Mouse (Mus musculus): ENCODE results near the gene Serpinb8. TPM values are rescaled to one million over a fixed set of nuclear protein-coding genes. Genes with fewer than 3 reads are reported as not detected.

Gene Serpinb8
- polyA plus RNA-seq, 1 experiment from 2014 or later = 2.4 TPM

DNA sequence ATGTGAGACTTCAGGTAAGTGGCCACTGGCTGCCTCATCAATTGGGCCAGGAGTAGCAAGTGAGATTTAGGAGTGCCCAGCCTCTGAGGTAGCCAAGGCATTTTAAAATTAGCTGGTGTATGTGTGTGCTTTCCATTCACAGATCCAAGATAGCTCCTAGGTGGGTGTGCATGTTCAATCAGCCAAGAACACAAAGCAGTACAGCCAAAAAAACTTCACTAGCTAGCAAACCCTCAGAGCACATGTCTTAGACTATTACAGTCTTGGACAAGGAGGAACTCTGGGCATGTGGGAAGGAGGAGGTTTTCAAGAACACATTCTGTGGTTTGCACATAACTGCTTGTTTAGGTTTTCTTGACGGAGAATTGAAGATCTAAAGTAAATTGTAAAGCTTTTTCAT is 8.6 kb upstream of the Serpinb8 start:
- DNase-seq (ENCODE audit: low spot score) = no peak
- no peak overlapping the region for H3K9ac ChIP-seq (ENCODE audit: low read depth, low read length)
- TF ChIP-seq CTCF (IDR thresholded peaks at IDR 0.05; ENCODE audit: low read depth) = no peak
- no peak overlapping the region for H3K4me3 ChIP-seq (replicated peaks; ENCODE audit: low read depth, low read length)
- 71% methylated on average over 1 of the region's 1 CpGs for WGBS
- no peaks in the 10 kb centered on the region for H3K4me1 ChIP-seq (replicated peaks; ENCODE audit: insufficient read depth, low read length)
- H3K27ac ChIP-seq = no peak overlapping the region
- no peaks in the 10 kb centered on the region for H3K36me3 ChIP-seq (ENCODE audit: insufficient read depth, low read length)
- no peak for ATAC-seq (replicated peaks; ENCODE audit: low FRiP score, low read depth)
- no peaks in the 10 kb centered on the region for H3K9me3 ChIP-seq (replicated peaks; ENCODE audit: low read length)
- H3K4me2 ChIP-seq (ENCODE audit: low read length) = no peak overlapping the region
- no peaks in the 10 kb centered on the region for H3K27me3 ChIP-seq (ENCODE audit: insufficient read depth, low read length)

DNA sequence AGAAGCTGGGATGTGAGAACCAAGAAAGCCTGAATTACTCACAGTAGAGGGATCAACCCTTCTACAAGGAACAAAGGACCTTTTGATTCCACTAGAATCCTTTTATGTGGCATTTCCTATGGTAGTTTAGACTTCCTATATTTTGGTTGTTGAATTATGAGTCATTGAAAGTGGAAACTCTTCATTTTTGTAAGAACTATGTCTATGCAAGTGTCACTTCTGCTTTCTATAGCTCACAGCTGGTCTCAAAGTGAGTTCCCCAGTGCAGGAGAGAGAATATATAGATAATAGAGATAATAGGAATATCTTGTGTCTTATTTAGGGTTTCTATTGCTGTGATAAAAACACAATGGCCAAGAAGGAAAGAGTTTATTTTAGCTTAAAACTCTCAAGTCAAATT is 6.9 kb upstream of the Serpinb8 start:
- Histone ChIP-seq H3K27me3 (ENCODE audit: insufficient read depth, low read length) (no peaks in the 10 kb centered on the region), H3K4me3 (replicated peaks; ENCODE audit: low read depth, low read length) (no peak overlapping the region), H3K27ac (no peak overlapping the region), H3K4me1 (replicated peaks; ENCODE audit: insufficient read depth, low read length) (no peaks in the 10 kb centered on the region), H3K9ac (ENCODE audit: low read depth, low read length) (no peak overlapping the region), H3K36me3 (ENCODE audit: insufficient read depth, low read length) (no peaks in the 10 kb centered on the region), H3K9me3 (replicated peaks; ENCODE audit: low read length) (no peaks in the 10 kb centered on the region), H3K4me2 (ENCODE audit: low read length) (no peak overlapping the region)
- DNase-seq (ENCODE audit: low spot score) = no peak
- TF ChIP-seq CTCF (IDR thresholded peaks at IDR 0.05; ENCODE audit: low read depth) = no peak
- ATAC-seq (replicated peaks; ENCODE audit: low FRiP score, low read depth) = no peak

DNA sequence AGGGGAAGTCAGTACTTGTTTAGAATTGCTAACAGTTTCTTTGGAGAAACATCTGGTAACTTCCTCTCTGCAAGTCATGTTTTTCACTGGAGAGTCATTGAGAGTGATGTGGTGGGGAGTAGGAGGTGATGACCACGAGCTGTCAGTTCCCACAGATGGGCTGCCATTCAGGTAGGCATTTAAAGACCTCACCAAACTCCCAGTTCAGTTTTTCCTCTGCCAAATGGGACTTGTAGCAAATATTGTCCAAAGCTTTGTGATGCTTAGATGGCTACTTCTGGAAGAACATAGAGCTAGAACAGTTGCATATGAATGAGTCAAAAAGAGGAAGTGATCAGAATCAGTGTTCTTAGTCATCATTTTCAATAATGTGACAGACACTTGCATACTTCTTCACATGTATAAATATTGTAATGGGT is 5.8 kb upstream of the Serpinb8 start:
- H3K27me3 ChIP-seq (ENCODE audit: insufficient read depth, low read length) = no peaks in the 10 kb centered on the region
- ATAC-seq (replicated peaks; ENCODE audit: low FRiP score, low read depth) = no peak
- TF ChIP-seq CTCF (IDR thresholded peaks at IDR 0.05; ENCODE audit: low read depth) = no peak
- H3K4me2 ChIP-seq (ENCODE audit: low read length) = no peak overlapping the region
- 37% methylated on average over 1 of the region's 1 CpGs for WGBS
- H3K27ac ChIP-seq = no peak overlapping the region
- H3K4me3 ChIP-seq (replicated peaks; ENCODE audit: low read depth, low read length) = no peak overlapping the region
- no peak overlapping the region for H3K9ac ChIP-seq (ENCODE audit: low read depth, low read length)
- no peaks in the 10 kb centered on the region for H3K36me3 ChIP-seq (ENCODE audit: insufficient read depth, low read length)
- H3K4me1 ChIP-seq (replicated peaks; ENCODE audit: insufficient read depth, low read length) = no peaks in the 10 kb centered on the region
- no peaks in the 10 kb centered on the region for H3K9me3 ChIP-seq (replicated peaks; ENCODE audit: low read length)
- DNase-seq (ENCODE audit: low spot score) = no peak

- no peak overlapping the region for H3K4me2 ChIP-seq (ENCODE audit: low read length)
- no peaks in the 10 kb centered on the region for H3K4me1 ChIP-seq (replicated peaks; ENCODE audit: insufficient read depth, low read length)
- no peak overlapping the region for H3K27ac ChIP-seq
- H3K36me3 ChIP-seq (ENCODE audit: insufficient read depth, low read length) = no peaks in the 10 kb centered on the region
- no peaks in the 10 kb centered on the region for H3K9me3 ChIP-seq (replicated peaks; ENCODE audit: low read length)
- 72% methylated on average over 3 of the region's 3 CpGs for WGBS
- no peak for TF ChIP-seq CTCF (IDR thresholded peaks at IDR 0.05; ENCODE audit: low read depth)
- H3K9ac ChIP-seq (ENCODE audit: low read depth, low read length) = no peak overlapping the region
- H3K27me3 ChIP-seq (ENCODE audit: insufficient read depth, low read length) = no peaks in the 10 kb centered on the region
- H3K4me3 ChIP-seq (replicated peaks; ENCODE audit: low read depth, low read length) = no peak overlapping the region
- DNase-seq (ENCODE audit: low spot score) (no peak), ATAC-seq (replicated peaks; ENCODE audit: low FRiP score, low read depth) (no peak)
These were observed 4.9 kb upstream of the Serpinb8 start for GRCm38 (mm10) chr1:107584932-107585331.

- H3K27ac ChIP-seq = no peak overlapping the region
- no peak overlapping the region for H3K9ac ChIP-seq (ENCODE audit: low read depth, low read length)
- no peaks in the 10 kb centered on the region for H3K27me3 ChIP-seq (ENCODE audit: insufficient read depth, low read length)
- 47% methylated on average over 3 of the region's 3 CpGs for WGBS
- DNase-seq (ENCODE audit: low spot score) = no peak
- TF ChIP-seq CTCF (IDR thresholded peaks at IDR 0.05; ENCODE audit: low read depth) = no peak
- no peaks in the 10 kb centered on the region for H3K36me3 ChIP-seq (ENCODE audit: insufficient read depth, low read length)
- H3K4me2 ChIP-seq (ENCODE audit: low read length) = no peak overlapping the region
- H3K4me3 ChIP-seq (replicated peaks; ENCODE audit: low read depth, low read length) = no peak overlapping the region
- H3K4me1 ChIP-seq (replicated peaks; ENCODE audit: insufficient read depth, low read length) = no peaks in the 10 kb centered on the region
- ATAC-seq (replicated peaks; ENCODE audit: low FRiP score, low read depth) = no peak
- H3K9me3 ChIP-seq (replicated peaks; ENCODE audit: low read length) = no peaks in the 10 kb centered on the region
These were observed 3.6 kb upstream of the Serpinb8 start for GRCm38 (mm10) chr1:107586196-107586595.

DNA sequence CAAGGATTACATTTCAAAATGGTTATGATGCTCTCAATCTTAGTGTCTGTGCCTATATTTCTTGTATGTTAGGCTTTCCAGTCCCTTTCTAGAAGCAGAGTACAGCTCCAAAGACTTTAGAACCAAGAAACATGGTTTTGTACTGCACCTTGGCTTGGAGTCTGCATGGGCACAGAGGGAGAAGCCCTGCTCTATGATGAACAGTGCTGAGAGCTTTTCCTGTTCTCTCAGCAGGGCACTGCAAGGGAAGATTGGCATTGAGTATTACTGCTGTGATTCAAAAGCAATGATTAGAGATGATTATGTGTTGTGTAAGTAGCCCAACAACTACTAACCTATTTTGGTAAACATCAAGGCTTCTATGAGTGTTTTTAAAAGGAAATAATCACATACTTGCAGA is 1.6 kb upstream of the Serpinb8 start:
- H3K36me3 ChIP-seq (ENCODE audit: insufficient read depth, low read length) = no peaks in the 10 kb centered on the region
- no peaks in the 10 kb centered on the region for H3K9me3 ChIP-seq (replicated peaks; ENCODE audit: low read length)
- TF ChIP-seq CTCF (IDR thresholded peaks at IDR 0.05; ENCODE audit: low read depth) = no peak
- no peaks in the 10 kb centered on the region for H3K4me1 ChIP-seq (replicated peaks; ENCODE audit: insufficient read depth, low read length)
- H3K4me3 ChIP-seq (replicated peaks; ENCODE audit: low read depth, low read length) = no peak overlapping the region
- H3K27me3 ChIP-seq (ENCODE audit: insufficient read depth, low read length) = no peaks in the 10 kb centered on the region
- no peak for DNase-seq (ENCODE audit: low spot score)
- no peak overlapping the region for H3K4me2 ChIP-seq (ENCODE audit: low read length)
- no peak overlapping the region for H3K27ac ChIP-seq
- ATAC-seq (replicated peaks; ENCODE audit: low FRiP score, low read depth) = no peak
- no peak overlapping the region for H3K9ac ChIP-seq (ENCODE audit: low read depth, low read length)

- Histone ChIP-seq H3K4me3 (replicated peaks; ENCODE audit: low read depth, low read length) (no peak overlapping the region), H3K9ac (ENCODE audit: low read depth, low read length) (no peak overlapping the region), H3K27me3 (ENCODE audit: insufficient read depth, low read length) (no peaks in the 10 kb centered on the region), H3K36me3 (ENCODE audit: insufficient read depth, low read length) (no peaks in the 10 kb centered on the region), H3K4me2 (ENCODE audit: low read length) (no peak overlapping the region), H3K9me3 (replicated peaks; ENCODE audit: low read length) (no peaks in the 10 kb centered on the region), H3K27ac (no peak overlapping the region), H3K4me1 (replicated peaks; ENCODE audit: insufficient read depth, low read length) (no peaks in the 10 kb centered on the region)
- no peak for ATAC-seq (replicated peaks; ENCODE audit: low FRiP score, low read depth)
- TF ChIP-seq CTCF (IDR thresholded peaks at IDR 0.05; ENCODE audit: low read depth) = no peak
- no peak for DNase-seq (ENCODE audit: low spot score)
- 60% methylated on average over 1 of the region's 1 CpGs for WGBS
These were observed 1.2 kb upstream of the Serpinb8 start for GRCm38 (mm10) chr1:107588642-107589041.

Data from kidney, postnatal 0 days (tissue).